Mouse (Mus musculus): Measurements from ENCODE around the gene Fmn2. TPM values are rescaled to one million over a fixed set of nuclear protein-coding genes. Genes with fewer than 3 reads are reported as not detected.

Fmn2 gene
- polyA plus RNA-seq, 1 experiment from 2014 or later, result 6.5 TPM

DNA sequence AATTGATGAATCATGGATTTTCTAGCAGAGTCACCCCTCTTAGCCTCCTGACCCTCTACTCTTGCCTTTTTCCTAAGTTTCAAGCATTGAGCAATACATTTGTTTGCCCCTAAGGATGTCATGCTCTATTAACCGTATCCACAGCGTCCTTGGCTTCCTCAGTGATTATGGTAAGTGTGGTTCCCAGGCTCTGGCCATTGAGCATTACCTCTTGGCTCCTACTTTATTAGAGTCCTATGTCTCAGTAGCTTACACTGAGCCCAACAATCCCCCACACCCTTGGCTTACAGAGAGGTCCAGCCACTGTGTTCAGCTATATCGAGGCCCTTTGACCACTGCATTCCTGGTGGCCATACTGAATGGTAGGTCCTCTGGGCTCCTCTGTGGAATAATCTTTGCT lies 265.2 kb downstream of the Fmn2 start:
- Histone ChIP-seq H3K4me3 (ENCODE audit: low read length) (no peak overlapping the region), H3K9ac (ENCODE audit: low read depth, low read length) (no peak overlapping the region), H3K27me3 (replicated peaks; ENCODE audit: control insufficient read depth, insufficient read depth, low read length) (no peaks in the 10 kb centered on the region), H3K4me2 (ENCODE audit: low read length) (no peak overlapping the region), H3K27ac (ENCODE audit: low read depth, low read length) (no peak overlapping the region), H3K36me3 (ENCODE audit: control insufficient read depth, insufficient read depth, low read length) (no peaks in the 10 kb centered on the region), H3K9me3 (ENCODE audit: control insufficient read depth, low read length) (no peaks in the 10 kb centered on the region), H3K4me1 (ENCODE audit: control insufficient read depth, insufficient read depth, low read depth, low read length) (no peaks in the 10 kb centered on the region)
- no peak for ATAC-seq
- WGBS, result 81% methylated on average over 3 of the region's 3 CpGs

DNA sequence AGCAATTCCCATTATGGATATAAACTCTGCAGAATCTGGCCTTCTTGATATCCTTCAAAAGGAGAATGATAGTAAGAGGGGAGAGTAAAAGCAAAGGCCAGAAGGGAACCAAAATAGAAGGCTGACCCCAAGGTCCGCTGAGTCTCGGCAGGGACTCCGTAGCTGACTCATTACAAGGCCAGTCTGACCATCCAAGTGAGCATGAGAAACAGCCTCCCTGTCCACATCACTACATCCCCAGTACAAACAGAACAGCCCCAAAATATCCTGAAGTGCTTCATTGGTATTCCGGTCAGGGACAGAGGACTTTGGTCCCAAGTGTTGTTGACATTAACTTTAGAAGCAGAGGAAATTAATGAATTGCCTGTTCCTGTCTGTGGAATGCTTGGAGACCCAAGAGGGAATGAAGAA lies 270.3 kb downstream of the Fmn2 start:
- Histone ChIP-seq H3K9me3 (ENCODE audit: control insufficient read depth, low read length) (no peaks in the 10 kb centered on the region), H3K4me3 (ENCODE audit: low read length) (no peak overlapping the region)

DNA sequence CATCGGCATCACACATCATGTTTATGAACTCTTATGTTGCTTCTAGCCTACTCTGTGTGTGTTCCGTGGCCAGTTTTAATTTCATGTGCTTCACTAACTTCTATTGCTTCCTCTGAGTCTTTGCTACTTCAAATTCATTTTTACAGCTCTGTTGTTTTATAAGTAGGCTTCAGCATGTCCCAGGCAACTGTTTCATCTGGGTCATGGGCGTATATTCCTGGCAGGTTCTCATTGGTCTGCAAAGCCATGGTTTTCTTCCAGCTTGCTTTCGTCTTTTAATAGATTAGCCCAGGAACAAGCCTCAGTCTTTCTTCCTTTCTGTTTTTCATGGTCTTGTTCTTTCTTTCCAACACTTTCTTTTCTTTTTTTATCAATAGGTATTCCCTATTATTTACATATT lies 279.4 kb downstream of the Fmn2 start:
- H3K4me1 ChIP-seq (ENCODE audit: control insufficient read depth, insufficient read depth, low read depth, low read length), result no peaks in the 10 kb centered on the region

More for the DNA sequence above, 270.3 kb downstream of the Fmn2 start:
- no peaks in the 10 kb centered on the region for H3K27me3 ChIP-seq (replicated peaks; ENCODE audit: control insufficient read depth, insufficient read depth, low read length)
- H3K4me1 ChIP-seq (ENCODE audit: control insufficient read depth, insufficient read depth, low read depth, low read length), result no peaks in the 10 kb centered on the region
- H3K9ac ChIP-seq (ENCODE audit: low read depth, low read length), result no peak overlapping the region
- 75% methylated on average over 4 of the region's 4 CpGs for WGBS
- ATAC-seq, result no peak
- no peaks in the 10 kb centered on the region for H3K36me3 ChIP-seq (ENCODE audit: control insufficient read depth, insufficient read depth, low read length)
- H3K4me2 ChIP-seq (ENCODE audit: low read length), result no peak overlapping the region
- H3K27ac ChIP-seq (ENCODE audit: low read depth, low read length), result no peak overlapping the region

DNA sequence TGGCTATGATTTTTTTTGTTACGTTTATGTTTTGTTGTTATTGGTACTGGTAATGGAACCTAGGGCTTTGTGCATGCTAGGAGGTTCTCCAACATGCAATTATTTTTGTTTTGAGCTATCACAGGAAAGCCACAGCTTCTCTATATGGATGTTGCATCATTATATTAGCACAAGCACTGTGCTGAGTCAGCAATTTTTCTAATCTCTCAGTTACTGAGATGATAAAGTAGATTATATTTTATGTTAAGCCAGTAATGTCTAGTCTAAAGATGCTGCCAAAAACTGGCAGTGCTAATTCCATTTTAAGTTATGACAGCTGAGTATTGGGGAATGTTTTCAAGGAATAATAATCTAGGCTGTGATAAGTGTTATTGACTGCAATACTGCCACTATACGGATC lies 287.0 kb downstream of the Fmn2 start:
- Histone ChIP-seq H3K4me2 (ENCODE audit: low read length) (no peak overlapping the region), H3K9me3 (ENCODE audit: control insufficient read depth, low read length) (no peaks in the 10 kb centered on the region), H3K27me3 (replicated peaks; ENCODE audit: control insufficient read depth, insufficient read depth, low read length) (no peaks in the 10 kb centered on the region), H3K27ac (ENCODE audit: low read depth, low read length) (no peak overlapping the region), H3K4me3 (ENCODE audit: low read length) (no peak overlapping the region), H3K36me3 (ENCODE audit: control insufficient read depth, insufficient read depth, low read length) (peaks cover 3% of the 10 kb centered on the region; the same call in 1 of the 2 replicates), H3K4me1 (ENCODE audit: control insufficient read depth, insufficient read depth, low read depth, low read length) (no peaks in the 10 kb centered on the region), H3K9ac (ENCODE audit: low read depth, low read length) (no peak overlapping the region)
- no peak for ATAC-seq
- 96% methylated on average over 2 of the region's 2 CpGs for WGBS

More for the DNA sequence above, 279.4 kb downstream of the Fmn2 start:
- H3K36me3 ChIP-seq (ENCODE audit: control insufficient read depth, insufficient read depth, low read length), result no peaks in the 10 kb centered on the region
- H3K9ac ChIP-seq (ENCODE audit: low read depth, low read length), result no peak overlapping the region
- H3K27ac ChIP-seq (ENCODE audit: low read depth, low read length), result no peak overlapping the region
- no peak for ATAC-seq
- no peaks in the 10 kb centered on the region for H3K27me3 ChIP-seq (replicated peaks; ENCODE audit: control insufficient read depth, insufficient read depth, low read length)
- H3K4me3 ChIP-seq (ENCODE audit: low read length), result no peak overlapping the region
- H3K4me2 ChIP-seq (ENCODE audit: low read length), result no peak overlapping the region
- no peaks in the 10 kb centered on the region for H3K9me3 ChIP-seq (ENCODE audit: control insufficient read depth, low read length)
- 94% methylated on average over 4 of the region's 4 CpGs for WGBS

DNA sequence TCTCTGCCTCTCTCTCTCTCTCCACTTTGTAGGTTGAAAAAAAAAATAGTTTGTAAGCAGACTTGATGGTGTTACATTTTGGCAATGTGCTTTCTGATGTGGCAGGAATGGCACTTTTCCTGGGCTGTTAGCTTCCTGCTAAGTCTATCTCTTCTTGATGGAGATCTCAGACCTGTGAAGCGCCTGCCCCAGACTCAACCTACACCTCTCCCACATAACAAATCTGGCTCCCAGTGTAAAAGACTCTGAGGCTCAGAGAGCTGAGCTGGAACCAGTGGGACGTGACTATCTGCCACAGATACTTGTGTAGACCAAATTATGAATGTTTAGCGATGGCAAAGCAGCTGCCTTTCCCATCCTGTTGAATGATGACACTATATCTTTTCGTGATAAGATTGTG lies 310.2 kb downstream of the Fmn2 start:
- no peak overlapping the region for H3K9ac ChIP-seq (ENCODE audit: low read depth, low read length)
- H3K4me1 ChIP-seq (ENCODE audit: control insufficient read depth, insufficient read depth, low read depth, low read length), result no peaks in the 10 kb centered on the region
- no peaks in the 10 kb centered on the region for H3K27me3 ChIP-seq (replicated peaks; ENCODE audit: control insufficient read depth, insufficient read depth, low read length)
- H3K27ac ChIP-seq (ENCODE audit: low read depth, low read length), result no peak overlapping the region
- no peak for ATAC-seq
- WGBS, result 93% methylated on average over 4 of the region's 4 CpGs
- no peaks in the 10 kb centered on the region for H3K36me3 ChIP-seq (ENCODE audit: control insufficient read depth, insufficient read depth, low read length)
- H3K9me3 ChIP-seq (ENCODE audit: control insufficient read depth, low read length), result no peaks in the 10 kb centered on the region
- no peak overlapping the region for H3K4me2 ChIP-seq (ENCODE audit: low read length)
- H3K4me3 ChIP-seq (ENCODE audit: low read length), result no peak overlapping the region

DNA sequence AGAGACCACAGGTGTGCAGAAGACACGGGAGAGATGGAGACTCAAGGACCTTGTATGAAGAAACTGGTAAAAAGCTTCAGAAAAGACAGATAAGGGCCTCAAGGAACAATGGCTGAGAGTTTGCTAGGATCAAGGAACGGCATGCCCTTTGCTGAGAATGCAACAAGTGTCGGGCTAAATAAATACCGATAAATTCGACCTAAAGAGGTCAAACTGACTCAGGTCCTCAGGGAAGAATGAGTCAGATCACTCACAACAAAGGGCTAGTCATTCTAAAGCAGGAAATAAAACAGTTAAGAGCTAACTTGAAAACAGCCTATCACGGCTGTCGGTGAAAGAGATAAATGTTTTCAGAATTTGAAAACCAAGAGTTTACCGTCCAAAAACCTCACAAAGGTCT lies 324.9 kb downstream of the Fmn2 start:
- Histone ChIP-seq H3K4me1 (ENCODE audit: control insufficient read depth, insufficient read depth, low read depth, low read length) (no peaks in the 10 kb centered on the region), H3K27me3 (replicated peaks; ENCODE audit: control insufficient read depth, insufficient read depth, low read length) (no peaks in the 10 kb centered on the region), H3K9me3 (ENCODE audit: control insufficient read depth, low read length) (no peaks in the 10 kb centered on the region), H3K36me3 (ENCODE audit: control insufficient read depth, insufficient read depth, low read length) (peaks cover 4% of the 10 kb centered on the region; the same call in 1 of the 2 replicates), H3K4me2 (ENCODE audit: low read length) (no peak overlapping the region), H3K9ac (ENCODE audit: low read depth, low read length) (no peak overlapping the region), H3K4me3 (ENCODE audit: low read length) (no peak overlapping the region), H3K27ac (ENCODE audit: low read depth, low read length) (no peak overlapping the region)
- ATAC-seq, result no peak
- 54% methylated on average over 8 of the region's 8 CpGs for WGBS

DNA sequence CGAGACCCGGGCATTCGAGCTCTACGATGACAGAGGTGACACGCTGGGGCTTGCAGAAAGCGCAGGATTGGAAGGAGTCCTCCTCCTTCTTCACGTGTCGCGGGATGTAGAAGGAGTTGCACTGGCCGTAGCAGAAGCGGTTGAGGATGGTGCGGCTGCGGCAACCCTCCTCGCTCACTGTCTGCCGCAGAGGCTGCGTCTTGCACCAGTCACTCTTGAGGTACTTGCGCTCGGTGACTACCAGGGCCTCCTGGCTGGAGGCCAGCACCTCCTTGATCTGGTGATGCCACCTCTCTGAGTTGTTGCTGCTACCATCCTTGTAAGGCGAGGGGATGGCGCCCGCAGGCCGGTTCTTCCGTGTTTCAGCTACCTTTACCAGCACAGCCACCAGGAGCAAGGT lies 335.2 kb downstream of the Fmn2 start:
- no peak for ATAC-seq
- Histone ChIP-seq H3K4me3 (ENCODE audit: low read length) (no peak overlapping the region), H3K4me1 (ENCODE audit: control insufficient read depth, insufficient read depth, low read depth, low read length) (no peaks in the 10 kb centered on the region), H3K9ac (ENCODE audit: low read depth, low read length) (no peak overlapping the region), H3K27me3 (replicated peaks; ENCODE audit: control insufficient read depth, insufficient read depth, low read length) (no peaks in the 10 kb centered on the region), H3K4me2 (ENCODE audit: low read length) (no peak overlapping the region), H3K36me3 (ENCODE audit: control insufficient read depth, insufficient read depth, low read length) (peaks cover 6% of the 10 kb centered on the region), H3K9me3 (ENCODE audit: control insufficient read depth, low read length) (0 out of 2 replicates have a peak, but pooled peaks cover 2% of the 10 kb centered on the region), H3K27ac (ENCODE audit: low read depth, low read length) (no peak overlapping the region)
- WGBS, result 95% methylated on average over 23 of the region's 23 CpGs

DNA sequence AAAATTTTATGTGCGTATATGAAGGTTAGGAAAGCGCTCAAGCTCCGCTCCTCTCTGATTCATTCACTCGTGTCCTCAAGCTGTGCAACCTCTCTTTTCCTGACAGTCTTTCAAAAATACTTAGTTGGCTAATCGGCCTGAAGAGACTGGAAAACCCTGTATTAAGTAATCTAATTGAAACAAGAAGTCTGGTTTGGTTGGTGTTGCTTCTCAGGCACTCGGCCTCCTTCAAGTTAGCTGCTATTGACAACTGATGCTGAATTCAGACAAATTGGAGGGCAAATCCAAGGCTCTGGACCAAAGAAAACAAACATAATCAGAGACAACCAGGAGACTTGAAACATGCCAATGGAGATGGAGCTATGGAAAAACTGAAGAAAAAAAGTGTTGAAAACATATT lies 343.2 kb downstream of the Fmn2 start:
- WGBS, result 91% methylated on average over 6 of the region's 6 CpGs
- ATAC-seq, result no peak

DNA sequence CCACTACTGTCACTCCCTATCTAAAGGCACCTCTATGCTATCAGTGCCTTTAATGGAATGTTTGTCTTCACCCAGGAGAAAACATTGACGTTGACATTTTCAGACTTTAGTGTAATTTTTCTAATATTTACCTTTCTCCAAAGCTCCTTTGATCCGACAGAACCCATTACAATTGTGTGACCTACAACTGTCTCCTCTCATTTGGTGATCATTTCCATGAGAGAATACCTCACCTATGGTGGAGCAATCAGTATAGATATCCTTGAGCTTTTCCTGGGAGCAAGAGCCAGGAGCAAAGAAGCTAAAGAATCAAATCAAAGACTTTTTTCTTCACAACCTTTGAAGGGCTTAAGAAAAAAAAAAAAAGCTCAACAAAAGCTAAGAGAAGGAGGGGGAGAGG lies 354.6 kb downstream of the Fmn2 start:
- Histone ChIP-seq H3K27me3 (replicated peaks; ENCODE audit: control insufficient read depth, insufficient read depth, low read length) (no peaks in the 10 kb centered on the region), H3K4me1 (ENCODE audit: control insufficient read depth, insufficient read depth, low read depth, low read length) (no peaks in the 10 kb centered on the region), H3K27ac (ENCODE audit: low read depth, low read length) (no peak overlapping the region), H3K9me3 (ENCODE audit: control insufficient read depth, low read length) (no peaks in the 10 kb centered on the region), H3K9ac (ENCODE audit: low read depth, low read length) (no peak overlapping the region), H3K36me3 (ENCODE audit: control insufficient read depth, insufficient read depth, low read length) (no peaks in the 10 kb centered on the region), H3K4me3 (ENCODE audit: low read length) (no peak overlapping the region), H3K4me2 (ENCODE audit: low read length) (no peak overlapping the region)
- ATAC-seq, result no peak
- WGBS, result 80% methylated on average over 2 of the region's 2 CpGs

More for the DNA sequence above, 343.2 kb downstream of the Fmn2 start:
- Histone ChIP-seq H3K36me3 (ENCODE audit: control insufficient read depth, insufficient read depth, low read length) (no peaks in the 10 kb centered on the region), H3K27me3 (replicated peaks; ENCODE audit: control insufficient read depth, insufficient read depth, low read length) (no peaks in the 10 kb centered on the region), H3K4me1 (ENCODE audit: control insufficient read depth, insufficient read depth, low read depth, low read length) (no peaks in the 10 kb centered on the region), H3K9ac (ENCODE audit: low read depth, low read length) (no peak overlapping the region), H3K4me2 (ENCODE audit: low read length) (no peak overlapping the region), H3K9me3 (ENCODE audit: control insufficient read depth, low read length) (no peaks in the 10 kb centered on the region), H3K27ac (ENCODE audit: low read depth, low read length) (no peak overlapping the region), H3K4me3 (ENCODE audit: low read length) (no peak overlapping the region)

Measured in hindbrain, embryonic 16.5 days (tissue).